Mouse (Mus musculus) T-cell, adult 66 days (primary cell): ENCODE results near the gene Olfr695. TPM values are rescaled to one million over a fixed set of nuclear protein-coding genes. Genes with fewer than 3 reads are reported as not detected.

Source experiments
- total RNA-seq, 2 experiments: library from RNA; stranded (reverse); gene quantifications; 3 replicates in 1 of 2; 4 replicates in 1 of 2; pipeline ENCODE4 v1.2.4; 2023

The Olfr695 gene
- total RNA-seq, result not detected

DNA sequence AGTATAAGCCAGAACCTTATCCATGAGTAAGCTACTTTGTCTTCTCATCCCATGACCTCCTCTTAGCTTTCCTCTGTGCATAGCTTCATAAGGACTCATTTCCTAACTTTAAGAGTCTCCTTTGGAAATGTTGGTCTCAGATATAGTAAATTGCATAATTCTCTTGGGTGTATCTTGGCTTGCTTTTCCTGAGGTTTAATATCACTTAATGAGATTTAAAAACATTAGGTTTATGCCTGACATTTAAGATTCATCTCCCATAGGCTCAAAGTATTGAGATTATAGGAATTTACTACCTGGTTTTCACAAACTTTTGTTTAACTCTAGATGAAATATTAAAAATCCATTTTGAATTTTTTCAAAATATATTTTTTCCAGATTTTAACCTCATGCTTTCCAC is at the start of gene Olfr695:
Gene Olfr695, minus strand, starts transcription at position 101 of the 400 bp plus-strand sequence.

DNA sequence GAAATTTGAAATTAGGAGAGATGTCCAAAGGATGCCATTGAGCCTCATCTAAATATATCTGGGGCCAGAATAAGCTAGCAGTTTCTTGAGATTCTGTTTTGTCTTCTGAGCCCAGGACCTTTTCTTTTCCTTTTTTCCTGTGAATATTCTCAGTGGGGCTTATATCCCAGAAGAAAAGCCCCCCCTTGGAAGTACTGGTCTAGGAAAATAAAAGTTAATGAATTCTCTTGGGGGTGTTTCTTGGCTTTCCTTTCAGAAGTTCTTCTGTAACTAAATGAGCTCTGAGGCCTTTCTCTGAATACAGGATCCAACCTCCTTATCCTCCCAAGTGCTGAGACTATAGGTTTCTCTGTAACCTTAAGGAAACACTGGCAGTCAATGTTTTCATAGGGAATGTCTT is 39.1 kb upstream of the Olfr695 start, which contains the start of gene Olfr698:
Gene Olfr698, minus strand, starts transcription at position 101 of the 400 bp plus-strand sequence.

DNA sequence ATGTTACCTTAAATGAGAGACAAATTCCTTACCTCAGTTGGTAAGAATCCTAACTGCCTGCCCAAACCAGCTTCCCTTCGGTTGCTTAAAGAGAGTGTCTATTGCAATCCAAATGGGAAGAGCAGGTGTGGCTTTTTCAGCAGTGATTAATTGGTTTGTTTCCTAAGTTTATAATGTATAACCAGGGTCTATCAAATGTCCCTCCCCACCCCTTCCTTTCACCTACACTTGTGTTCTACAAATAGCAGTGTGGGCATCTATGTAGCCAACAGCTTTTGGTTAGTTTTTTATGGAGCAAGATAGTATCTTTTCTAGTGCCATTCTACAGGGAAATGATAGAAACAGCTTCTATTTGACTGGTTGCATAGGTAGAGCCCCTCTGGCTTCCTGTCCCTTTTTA is 26.1 kb upstream of the Olfr695 start, which contains the start of gene Olfr697:
Gene Olfr697, minus strand, starts transcription at position 101 of the 400 bp plus-strand sequence.

DNA sequence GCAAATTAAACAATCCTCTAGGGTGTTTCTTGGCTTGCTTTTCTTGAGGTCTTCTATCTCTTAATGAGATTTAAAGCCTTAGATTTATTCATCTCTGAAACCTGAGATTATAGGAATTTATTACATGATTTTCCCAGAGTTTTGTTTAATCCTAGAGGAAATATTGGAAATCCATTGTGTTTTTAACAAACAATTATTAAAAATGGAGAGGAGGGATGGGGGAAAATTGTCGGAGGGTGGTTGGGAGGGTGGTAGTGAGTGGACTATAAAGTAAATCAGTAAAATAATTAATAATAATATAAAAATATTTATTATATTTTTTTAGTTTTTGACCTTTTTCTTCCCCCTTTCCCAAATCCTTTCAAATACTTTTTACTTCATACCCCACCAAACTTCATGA is 24.5 kb downstream of the Olfr695 start, which contains the start of gene Olfr694:
Gene Olfr694, minus strand, starts transcription at position 101 of the 400 bp plus-strand sequence.

DNA sequence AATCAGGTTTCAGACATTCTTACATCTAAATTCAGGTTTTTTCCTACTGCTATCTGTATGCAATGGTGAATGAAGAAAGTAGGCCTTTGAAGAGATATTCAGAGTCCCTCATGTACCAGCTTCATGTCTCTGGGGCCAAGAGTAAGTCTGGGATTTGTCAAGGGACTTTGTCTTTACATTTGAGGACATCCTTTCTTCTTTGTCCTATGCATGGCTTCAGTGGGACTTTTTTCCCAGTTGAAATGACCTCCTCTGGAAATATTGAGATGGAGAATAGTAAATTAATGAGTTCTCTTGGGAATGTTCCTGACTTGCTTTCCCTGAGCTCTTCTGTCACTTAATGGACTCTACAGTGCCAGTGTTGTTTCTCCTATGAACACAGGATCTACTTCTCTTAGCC is 35.7 kb downstream of the Olfr695 start, which contains the start of gene Olfr693:
Gene Olfr693, minus strand, starts transcription at position 101 of the 400 bp plus-strand sequence.

Other genes starting within 250 kb of the Olfr695 start
- not detected for gene Olfr693, start 35.8 kb downstream of the Olfr695 start, total RNA-seq
- gene Olfr694, start 24.6 kb downstream of the Olfr695 start, total RNA-seq, result not detected
- not detected for gene Olfr697, start 26.0 kb upstream of the Olfr695 start, total RNA-seq
- gene Olfr698, start 39.0 kb upstream of the Olfr695 start, total RNA-seq, result not detected
- not detected for gene Olfr699, start 76.8 kb upstream of the Olfr695 start, total RNA-seq
- gene Olfr700, start 92.4 kb upstream of the Olfr695 start, total RNA-seq, result not detected
- gene Olfr701, start 97.7 kb upstream of the Olfr695 start, total RNA-seq, result not detected
- gene Olfr702, start 117.5 kb upstream of the Olfr695 start, total RNA-seq, result not detected
- gene Olfr703, start 127.0 kb upstream of the Olfr695 start, total RNA-seq, result not detected
- gene Olfr704, start 146.8 kb upstream of the Olfr695 start, total RNA-seq, result not detected
- gene Olfr705, start 160.5 kb upstream of the Olfr695 start, total RNA-seq, result not detected
- gene Olfr706, start 171.8 kb upstream of the Olfr695 start, total RNA-seq, result not detected
- gene Olfr707, start 184.8 kb upstream of the Olfr695 start, total RNA-seq, result not detected
- not detected for gene Olfr1532-ps1, start 191.6 kb upstream of the Olfr695 start, total RNA-seq
- gene Olfr709-ps1, start 215.8 kb upstream of the Olfr695 start, total RNA-seq, result under 1 TPM; 0.20 to 0.21 TPM
- gene Olfr710, start 231.9 kb upstream of the Olfr695 start, total RNA-seq, result not detected
- gene Olfr6, start 247.5 kb upstream of the Olfr695 start, total RNA-seq, result not detected